Mouse (Mus musculus): ENCODE results near the gene Chrnb2.

- TF ChIP-seq POLR2A (IDR thresholded peaks at IDR 0.05; ENCODE audit: insufficient read length, low read depth) (no peak), POLR2AphosphoS2 (IDR thresholded peaks at IDR 0.05; ENCODE audit: insufficient read length, low read depth) (no peak), E2F4 (IDR thresholded peaks at IDR 0.05; ENCODE audit: insufficient read depth) (no peak), MAX (IDR thresholded peaks at IDR 0.05; ENCODE audit: low read depth) (no peak), TCF12 (IDR thresholded peaks at IDR 0.05; ENCODE audit: insufficient read depth, poor library complexity, severe bottlenecking) (no peak), USF1 (IDR thresholded peaks at IDR 0.05; ENCODE audit: low read depth) (no peak), SRF (IDR thresholded peaks at IDR 0.05; ENCODE audit: control insufficient read depth, insufficient read length, low read depth) (no peak), REST (IDR thresholded peaks at IDR 0.05; ENCODE audit: insufficient read depth, insufficient read length) (no peak), TCF3 (IDR thresholded peaks at IDR 0.05; ENCODE audit: insufficient read length, low read depth) (no peak), CEBPB (IDR thresholded peaks at IDR 0.05; ENCODE audit: insufficient read depth, poor library complexity, severe bottlenecking) (no peak), MYOG (IDR thresholded peaks at IDR 0.05; ENCODE audit: control insufficient read depth in 1 of 3, insufficient read depth in 1 of 3, insufficient read length in 2 of 3, low read depth in 2 of 3) (no peak)
Observed at GRCm38 (mm10) chr3:89727028-89727427, 37.4 kb downstream of the Chrnb2 start.
